Mouse (Mus musculus): ENCODE data around the gene Acbd3. TPM values are rescaled to one million over a fixed set of nuclear protein-coding genes. Genes with fewer than 3 reads are reported as not detected.

Acbd3 gene
- polyA plus RNA-seq, 1 experiment from 2014 or later, result 24.7 TPM

- WGBS, result 74% methylated on average over 5 of the region's 5 CpGs
- no peaks in the 10 kb centered on the region for H3K27me3 ChIP-seq (replicated peaks; ENCODE audit: control insufficient read depth, insufficient read depth, low read length)
- no peak overlapping the region for H3K4me2 ChIP-seq (ENCODE audit: low read length)
- no peaks in the 10 kb centered on the region for H3K4me1 ChIP-seq (replicated peaks; ENCODE audit: control insufficient read depth, insufficient read depth, low read length)
- H3K4me3 ChIP-seq (ENCODE audit: low read depth, low read length), result no peak overlapping the region
- no peaks in the 10 kb centered on the region for H3K36me3 ChIP-seq (ENCODE audit: control insufficient read depth, insufficient read depth, low read length)
- H3K9ac ChIP-seq (ENCODE audit: low read length), result no peak overlapping the region
- no peaks in the 10 kb centered on the region for H3K9me3 ChIP-seq (ENCODE audit: control insufficient read depth, low read length)
- DNase-seq (ENCODE audit: low spot score), result no peak
- no peak for ATAC-seq (replicated peaks; ENCODE audit: low FRiP score, low TSS enrichment, low read depth)
- H3K27ac ChIP-seq (ENCODE audit: low read depth), result no peak overlapping the region
Measured at GRCm38 (mm10) chr1:180718756-180719155, 7.1 kb upstream of the Acbd3 start.

- Histone ChIP-seq H3K4me1 (replicated peaks; ENCODE audit: control insufficient read depth, insufficient read depth, low read length) (no peaks in the 10 kb centered on the region), H3K9me3 (ENCODE audit: control insufficient read depth, low read length) (no peaks in the 10 kb centered on the region), H3K27me3 (replicated peaks; ENCODE audit: control insufficient read depth, insufficient read depth, low read length) (no peaks in the 10 kb centered on the region), H3K9ac (ENCODE audit: low read length) (no peak overlapping the region), H3K27ac (ENCODE audit: low read depth) (no peak overlapping the region), H3K36me3 (ENCODE audit: control insufficient read depth, insufficient read depth, low read length) (no peaks in the 10 kb centered on the region), H3K4me3 (ENCODE audit: low read depth, low read length) (no peak overlapping the region), H3K4me2 (ENCODE audit: low read length) (no peak overlapping the region)
- 87% methylated on average over 6 of the region's 6 CpGs for WGBS
- no peak for ATAC-seq (replicated peaks; ENCODE audit: low FRiP score, low TSS enrichment, low read depth)
- DNase-seq (ENCODE audit: low spot score), result no peak
Measured at GRCm38 (mm10) chr1:180719483-180719882, 6.4 kb upstream of the Acbd3 start.

- no peak overlapping the region for H3K4me2 ChIP-seq (ENCODE audit: low read length)
Measured at GRCm38 (mm10) chr1:180719951-180720689, 5.7 kb upstream of the Acbd3 start.

GRCm38 (mm10) chr1:180722608-180723007 is 3.2 kb upstream of the Acbd3 start:
- Histone ChIP-seq H3K9me3 (ENCODE audit: control insufficient read depth, low read length) (no peaks in the 10 kb centered on the region), H3K9ac (ENCODE audit: low read length) (no peak overlapping the region), H3K4me2 (ENCODE audit: low read length) (no peak overlapping the region), H3K4me3 (ENCODE audit: low read depth, low read length) (no peak overlapping the region), H3K27ac (ENCODE audit: low read depth) (no peak overlapping the region), H3K4me1 (replicated peaks; ENCODE audit: control insufficient read depth, insufficient read depth, low read length) (peaks cover 7% of the 10 kb centered on the region), H3K27me3 (replicated peaks; ENCODE audit: control insufficient read depth, insufficient read depth, low read length) (no peaks in the 10 kb centered on the region), H3K36me3 (ENCODE audit: control insufficient read depth, insufficient read depth, low read length) (no peaks in the 10 kb centered on the region)
- 60% methylated on average over 1 of the region's 1 CpGs for WGBS
- DNase-seq (ENCODE audit: low spot score) (no peak), ATAC-seq (replicated peaks; ENCODE audit: low FRiP score, low TSS enrichment, low read depth) (no peak)

More at GRCm38 (mm10) chr1:180719951-180720689, 5.7 kb upstream of the Acbd3 start:
- H3K36me3 ChIP-seq (ENCODE audit: control insufficient read depth, insufficient read depth, low read length), result no peaks in the 10 kb centered on the region
- no peaks in the 10 kb centered on the region for H3K9me3 ChIP-seq (ENCODE audit: control insufficient read depth, low read length)
- ATAC-seq (replicated peaks; ENCODE audit: low FRiP score, low TSS enrichment, low read depth) (no peak), DNase-seq (ENCODE audit: low spot score) (peak; percentile 96)
- no peaks in the 10 kb centered on the region for H3K4me1 ChIP-seq (replicated peaks; ENCODE audit: control insufficient read depth, insufficient read depth, low read length)
- H3K27me3 ChIP-seq (replicated peaks; ENCODE audit: control insufficient read depth, insufficient read depth, low read length), result no peaks in the 10 kb centered on the region
- H3K4me3 ChIP-seq (ENCODE audit: low read depth, low read length), result no peak overlapping the region
- no peak overlapping the region for H3K9ac ChIP-seq (ENCODE audit: low read length)
- H3K27ac ChIP-seq (ENCODE audit: low read depth), result no peak overlapping the region
- WGBS, result 49% methylated on average over 5 of the region's 5 CpGs

GRCm38 (mm10) chr1:180723701-180724238 is 2.1 kb upstream of the Acbd3 start:
- Histone ChIP-seq H3K4me1 (replicated peaks; ENCODE audit: control insufficient read depth, insufficient read depth, low read length) (peaks cover 13% of the 10 kb centered on the region), H3K9me3 (ENCODE audit: control insufficient read depth, low read length) (no peaks in the 10 kb centered on the region), H3K4me2 (ENCODE audit: low read length) (no peak overlapping the region), H3K27ac (ENCODE audit: low read depth) (no peak overlapping the region), H3K36me3 (ENCODE audit: control insufficient read depth, insufficient read depth, low read length) (no peaks in the 10 kb centered on the region), H3K9ac (ENCODE audit: low read length) (no peak overlapping the region), H3K27me3 (replicated peaks; ENCODE audit: control insufficient read depth, insufficient read depth, low read length) (no peaks in the 10 kb centered on the region), H3K4me3 (ENCODE audit: low read depth, low read length) (no peak overlapping the region)
- 24% methylated on average over 1 of the region's 1 CpGs for WGBS
- DNase-seq (ENCODE audit: low spot score) (no peak), ATAC-seq (replicated peaks; ENCODE audit: low FRiP score, low TSS enrichment, low read depth) (no peak)

- DNase-seq (ENCODE audit: low spot score), result no peak
- whole genome bisulfite sequencing, result under 1% methylated on average over 33 of the region's 42 CpGs
Measured at GRCm38 (mm10) chr1:180726183-180726582, 340 bp downstream of the Acbd3 start.

GRCm38 (mm10) chr1:180729231-180729630 is 3.4 kb downstream of the Acbd3 start:
- Histone ChIP-seq H3K4me2 (ENCODE audit: low read length) (no peak overlapping the region), H3K9me3 (ENCODE audit: control insufficient read depth, low read length) (no peaks in the 10 kb centered on the region), H3K27ac (ENCODE audit: low read depth) (no peak overlapping the region), H3K36me3 (ENCODE audit: control insufficient read depth, insufficient read depth, low read length) (peaks cover 6% of the 10 kb centered on the region), H3K4me3 (ENCODE audit: low read depth, low read length) (no peak overlapping the region), H3K4me1 (replicated peaks; ENCODE audit: control insufficient read depth, insufficient read depth, low read length) (peaks cover 15% of the 10 kb centered on the region), H3K9ac (ENCODE audit: low read length) (no peak overlapping the region), H3K27me3 (replicated peaks; ENCODE audit: control insufficient read depth, insufficient read depth, low read length) (no peaks in the 10 kb centered on the region)
- 89% methylated on average over 3 of the region's 3 CpGs for WGBS
- ATAC-seq (replicated peaks; ENCODE audit: low FRiP score, low TSS enrichment, low read depth) (no peak), DNase-seq (ENCODE audit: low spot score) (no peak)

More at GRCm38 (mm10) chr1:180726183-180726582, 340 bp downstream of the Acbd3 start:
- no peaks in the 10 kb centered on the region for H3K9me3 ChIP-seq (ENCODE audit: control insufficient read depth, low read length)
- peak overlapping the region; percentile 73 for H3K4me3 ChIP-seq (ENCODE audit: low read depth, low read length)
- peak overlapping the region; percentile 83 for H3K9ac ChIP-seq (ENCODE audit: low read length)
- H3K27me3 ChIP-seq (replicated peaks; ENCODE audit: control insufficient read depth, insufficient read depth, low read length), result no peaks in the 10 kb centered on the region
- H3K4me2 ChIP-seq (ENCODE audit: low read length), result peak overlapping the region; percentile 60
- H3K4me1 ChIP-seq (replicated peaks; ENCODE audit: control insufficient read depth, insufficient read depth, low read length), result peaks cover 15% of the 10 kb centered on the region
- H3K36me3 ChIP-seq (ENCODE audit: control insufficient read depth, insufficient read depth, low read length), result no peaks in the 10 kb centered on the region
- peak overlapping the region; percentile 85 for H3K27ac ChIP-seq (ENCODE audit: low read depth)
- peak; percentile 74 for ATAC-seq (replicated peaks; ENCODE audit: low FRiP score, low TSS enrichment, low read depth)

- Histone ChIP-seq H3K36me3 (ENCODE audit: control insufficient read depth, insufficient read depth, low read length) (peaks cover 74% of the 10 kb centered on the region), H3K9me3 (ENCODE audit: control insufficient read depth, low read length) (no peaks in the 10 kb centered on the region), H3K27ac (ENCODE audit: low read depth) (no peak overlapping the region), H3K4me3 (ENCODE audit: low read depth, low read length) (no peak overlapping the region), H3K4me1 (replicated peaks; ENCODE audit: control insufficient read depth, insufficient read depth, low read length) (no peaks in the 10 kb centered on the region), H3K27me3 (replicated peaks; ENCODE audit: control insufficient read depth, insufficient read depth, low read length) (no peaks in the 10 kb centered on the region), H3K9ac (ENCODE audit: low read length) (no peak overlapping the region), H3K4me2 (ENCODE audit: low read length) (no peak overlapping the region)
- DNase-seq (ENCODE audit: low spot score), result no peak
- no peak for ATAC-seq (replicated peaks; ENCODE audit: low FRiP score, low TSS enrichment, low read depth)
Measured at GRCm38 (mm10) chr1:180747827-180748226, 22.0 kb downstream of the Acbd3 start.

- H3K4me2 ChIP-seq (ENCODE audit: low read length), result no peak overlapping the region
- WGBS, result 91% methylated on average over 11 of the region's 11 CpGs
- H3K27ac ChIP-seq (ENCODE audit: low read depth), result no peak overlapping the region
- H3K9ac ChIP-seq (ENCODE audit: low read length), result no peak overlapping the region
- no peaks in the 10 kb centered on the region for H3K4me1 ChIP-seq (replicated peaks; ENCODE audit: control insufficient read depth, insufficient read depth, low read length)
- no peak for DNase-seq (ENCODE audit: low spot score)
- H3K27me3 ChIP-seq (replicated peaks; ENCODE audit: control insufficient read depth, insufficient read depth, low read length), result no peaks in the 10 kb centered on the region
- peaks cover 63% of the 10 kb centered on the region for H3K36me3 ChIP-seq (ENCODE audit: control insufficient read depth, insufficient read depth, low read length)
- no peak overlapping the region for H3K4me3 ChIP-seq (ENCODE audit: low read depth, low read length)
- ATAC-seq (replicated peaks; ENCODE audit: low FRiP score, low TSS enrichment, low read depth), result no peak
- no peaks in the 10 kb centered on the region for H3K9me3 ChIP-seq (ENCODE audit: control insufficient read depth, low read length)
Measured at GRCm38 (mm10) chr1:180752115-180752514, 26.3 kb downstream of the Acbd3 start.

Data from intestine, embryonic 14.5 days (tissue).